Mouse (Mus musculus): ENCODE data around the gene Kdm5a. TPM values are rescaled to one million over a fixed set of nuclear protein-coding genes. Genes with fewer than 3 reads are reported as not detected.

Gene Kdm5a
- polyA plus RNA-seq, 1 experiment from 2014 or later, result 44.8 TPM

GRCm38 (mm10) chr6:120468259-120468658, 104.3 kb downstream of the Kdm5a start:
- H3K27me3 ChIP-seq (ENCODE audit: insufficient read depth, low read length), result peaks cover 20% of the 10 kb centered on the region
- H3K4me1 ChIP-seq (ENCODE audit: insufficient read depth, low read length), result peaks cover 13% of the 10 kb centered on the region
- H3K27ac ChIP-seq (ENCODE audit: low read length), result no peak overlapping the region
- no peaks in the 10 kb centered on the region for H3K36me3 ChIP-seq (ENCODE audit: insufficient read depth, low read length)
- ATAC-seq (ENCODE audit: low FRiP score, low TSS enrichment), result no peak
- no peak overlapping the region for H3K4me2 ChIP-seq (replicated peaks; ENCODE audit: low read depth, low read length)
- H3K9me3 ChIP-seq (ENCODE audit: low read length), result no peaks in the 10 kb centered on the region
- H3K9ac ChIP-seq (replicated peaks; ENCODE audit: low read length), result no peak overlapping the region
- no peak overlapping the region for H3K4me3 ChIP-seq (ENCODE audit: low read length)
- 90% methylated on average over 4 of the region's 4 CpGs for WGBS

DNA sequence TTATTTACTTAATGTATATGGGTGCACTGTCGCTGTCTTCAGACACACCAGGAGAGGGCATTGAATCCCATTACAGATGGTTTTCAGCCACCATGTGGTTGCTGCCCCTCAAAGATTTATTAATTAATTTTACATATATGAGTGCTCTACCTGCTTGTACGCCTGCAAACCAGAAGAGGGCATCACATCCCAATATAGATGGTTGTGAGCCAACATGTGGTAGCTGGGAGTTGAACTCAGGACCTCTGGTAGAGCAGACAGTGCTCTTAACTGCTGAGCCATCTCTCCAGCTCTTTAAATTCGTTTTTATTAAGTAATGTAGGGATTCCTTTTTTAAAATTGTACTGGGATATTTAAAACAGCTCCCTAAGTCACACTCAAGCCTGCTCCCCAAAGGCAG, 105.3 kb downstream of the Kdm5a start:
- ATAC-seq (ENCODE audit: low FRiP score, low TSS enrichment), result no peak
- Histone ChIP-seq H3K36me3 (ENCODE audit: insufficient read depth, low read length) (no peaks in the 10 kb centered on the region), H3K9ac (replicated peaks; ENCODE audit: low read length) (no peak overlapping the region), H3K4me1 (ENCODE audit: insufficient read depth, low read length) (peaks cover 3% of the 10 kb centered on the region; the same call in 1 of the 2 replicates), H3K9me3 (ENCODE audit: low read length) (no peaks in the 10 kb centered on the region), H3K4me3 (ENCODE audit: low read length) (no peak overlapping the region), H3K27me3 (ENCODE audit: insufficient read depth, low read length) (peaks cover 10% of the 10 kb centered on the region), H3K27ac (ENCODE audit: low read length) (no peak overlapping the region), H3K4me2 (replicated peaks; ENCODE audit: low read depth, low read length) (no peak overlapping the region)
- WGBS, result 73% methylated on average over 3 of the region's 3 CpGs

GRCm38 (mm10) chr6:120469770-120470169, 105.8 kb downstream of the Kdm5a start:
- Histone ChIP-seq H3K9me3 (ENCODE audit: low read length) (no peaks in the 10 kb centered on the region), H3K4me2 (replicated peaks; ENCODE audit: low read depth, low read length) (no peak overlapping the region), H3K4me3 (ENCODE audit: low read length) (no peak overlapping the region), H3K9ac (replicated peaks; ENCODE audit: low read length) (no peak overlapping the region), H3K4me1 (ENCODE audit: insufficient read depth, low read length) (peaks cover 3% of the 10 kb centered on the region; the same call in 1 of the 2 replicates), H3K27me3 (ENCODE audit: insufficient read depth, low read length) (peaks cover 6% of the 10 kb centered on the region; the same call in 1 of the 2 replicates), H3K36me3 (ENCODE audit: insufficient read depth, low read length) (no peaks in the 10 kb centered on the region), H3K27ac (ENCODE audit: low read length) (no peak overlapping the region)
- no peak for ATAC-seq (ENCODE audit: low FRiP score, low TSS enrichment)

- 0 out of 2 replicates have a peak, but pooled peaks cover under 1% of the 10 kb centered on the region for H3K27me3 ChIP-seq (ENCODE audit: insufficient read depth, low read length)
- no peak overlapping the region for H3K4me3 ChIP-seq (ENCODE audit: low read length)
- peaks cover 3% of the 10 kb centered on the region; the same call in 1 of the 2 replicates for H3K4me1 ChIP-seq (ENCODE audit: insufficient read depth, low read length)
- no peak for ATAC-seq (ENCODE audit: low FRiP score, low TSS enrichment)
- 86% methylated on average over 1 of the region's 1 CpGs for WGBS
- H3K27ac ChIP-seq (ENCODE audit: low read length), result no peak overlapping the region
- H3K9me3 ChIP-seq (ENCODE audit: low read length), result no peaks in the 10 kb centered on the region
- H3K36me3 ChIP-seq (ENCODE audit: insufficient read depth, low read length), result no peaks in the 10 kb centered on the region
- H3K4me2 ChIP-seq (replicated peaks; ENCODE audit: low read depth, low read length), result no peak overlapping the region
- no peak overlapping the region for H3K9ac ChIP-seq (replicated peaks; ENCODE audit: low read length)
These were observed 106.7 kb downstream of the Kdm5a start for GRCm38 (mm10) chr6:120470666-120471065.

DNA sequence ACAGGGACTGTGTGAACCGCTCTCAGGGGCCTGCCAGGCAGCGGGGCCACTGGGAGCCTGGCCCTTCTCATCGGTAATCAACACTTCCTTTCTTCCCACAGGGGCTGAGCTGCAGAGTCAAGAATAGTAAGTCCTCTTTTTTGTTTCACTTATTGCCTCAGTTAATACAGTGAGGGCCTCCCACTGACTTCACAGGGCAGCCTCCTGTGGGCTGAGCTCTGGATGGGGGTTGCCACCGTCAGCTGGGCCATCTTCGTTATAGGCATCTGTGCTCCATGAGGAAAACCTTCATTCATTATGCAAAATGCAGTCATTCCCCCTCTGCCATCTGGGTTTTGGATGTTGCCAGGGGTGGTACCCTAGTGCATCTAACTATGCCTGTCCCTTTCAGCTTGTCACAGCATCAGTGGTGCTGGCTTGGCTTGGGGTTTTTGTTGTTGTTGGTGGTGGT, 108.1 kb downstream of the Kdm5a start:
- no peak for ATAC-seq (ENCODE audit: low FRiP score, low TSS enrichment)
- Histone ChIP-seq H3K27ac (ENCODE audit: low read length) (no peak overlapping the region), H3K4me2 (replicated peaks; ENCODE audit: low read depth, low read length) (no peak overlapping the region), H3K36me3 (ENCODE audit: insufficient read depth, low read length) (no peaks in the 10 kb centered on the region), H3K4me3 (ENCODE audit: low read length) (no peak overlapping the region), H3K27me3 (ENCODE audit: insufficient read depth, low read length) (no peaks in the 10 kb centered on the region), H3K4me1 (ENCODE audit: insufficient read depth, low read length) (peaks cover 3% of the 10 kb centered on the region; the same call in 1 of the 2 replicates), H3K9ac (replicated peaks; ENCODE audit: low read length) (no peak overlapping the region), H3K9me3 (ENCODE audit: low read length) (no peaks in the 10 kb centered on the region)
- WGBS, result 27% methylated on average over 5 of the region's 5 CpGs

- no peaks in the 10 kb centered on the region for H3K36me3 ChIP-seq (ENCODE audit: insufficient read depth, low read length)
- WGBS, result 31% methylated on average over 8 of the region's 8 CpGs
These were observed 108.7 kb downstream of the Kdm5a start for GRCm38 (mm10) chr6:120472455-120473140.

GRCm38 (mm10) chr6:120473427-120473826, 109.5 kb downstream of the Kdm5a start:
- 50% methylated on average over 5 of the region's 5 CpGs for WGBS
- ATAC-seq (ENCODE audit: low FRiP score, low TSS enrichment), result peak; percentile 65; the same call in 1 of the 2 replicates
- H3K27ac ChIP-seq (ENCODE audit: low read length), result no peak overlapping the region
- H3K4me1 ChIP-seq (ENCODE audit: insufficient read depth, low read length), result peaks cover 3% of the 10 kb centered on the region; the same call in 1 of the 2 replicates
- H3K4me2 ChIP-seq (replicated peaks; ENCODE audit: low read depth, low read length), result no peak overlapping the region
- H3K4me3 ChIP-seq (ENCODE audit: low read length), result no peak overlapping the region
- H3K9me3 ChIP-seq (ENCODE audit: low read length), result no peaks in the 10 kb centered on the region
- no peaks in the 10 kb centered on the region for H3K27me3 ChIP-seq (ENCODE audit: insufficient read depth, low read length)
- no peak overlapping the region for H3K9ac ChIP-seq (replicated peaks; ENCODE audit: low read length)
- H3K36me3 ChIP-seq (ENCODE audit: insufficient read depth, low read length), result no peaks in the 10 kb centered on the region

More at GRCm38 (mm10) chr6:120472455-120473140, 108.7 kb downstream of the Kdm5a start:
- no peak for ATAC-seq (ENCODE audit: low FRiP score, low TSS enrichment)
- H3K9me3 ChIP-seq (ENCODE audit: low read length), result no peaks in the 10 kb centered on the region
- no peak overlapping the region for H3K9ac ChIP-seq (replicated peaks; ENCODE audit: low read length)
- no peak overlapping the region for H3K4me3 ChIP-seq (ENCODE audit: low read length)
- no peak overlapping the region for H3K4me2 ChIP-seq (replicated peaks; ENCODE audit: low read depth, low read length)
- H3K4me1 ChIP-seq (ENCODE audit: insufficient read depth, low read length), result peaks cover 3% of the 10 kb centered on the region; the same call in 1 of the 2 replicates
- H3K27ac ChIP-seq (ENCODE audit: low read length), result no peak overlapping the region
- H3K27me3 ChIP-seq (ENCODE audit: insufficient read depth, low read length), result no peaks in the 10 kb centered on the region

GRCm38 (mm10) chr6:120475288-120475687, 111.4 kb downstream of the Kdm5a start:
- H3K27me3 ChIP-seq (ENCODE audit: insufficient read depth, low read length), result no peaks in the 10 kb centered on the region
- no peaks in the 10 kb centered on the region for H3K36me3 ChIP-seq (ENCODE audit: insufficient read depth, low read length)
- H3K4me1 ChIP-seq (ENCODE audit: insufficient read depth, low read length), result no peaks in the 10 kb centered on the region
- H3K27ac ChIP-seq (ENCODE audit: low read length), result no peak overlapping the region
- H3K9me3 ChIP-seq (ENCODE audit: low read length), result no peaks in the 10 kb centered on the region
- no peak for ATAC-seq (ENCODE audit: low FRiP score, low TSS enrichment)
- H3K9ac ChIP-seq (replicated peaks; ENCODE audit: low read length), result no peak overlapping the region
- no peak overlapping the region for H3K4me2 ChIP-seq (replicated peaks; ENCODE audit: low read depth, low read length)
- no peak overlapping the region for H3K4me3 ChIP-seq (ENCODE audit: low read length)
- WGBS, result 65% methylated on average over 8 of the region's 8 CpGs

DNA sequence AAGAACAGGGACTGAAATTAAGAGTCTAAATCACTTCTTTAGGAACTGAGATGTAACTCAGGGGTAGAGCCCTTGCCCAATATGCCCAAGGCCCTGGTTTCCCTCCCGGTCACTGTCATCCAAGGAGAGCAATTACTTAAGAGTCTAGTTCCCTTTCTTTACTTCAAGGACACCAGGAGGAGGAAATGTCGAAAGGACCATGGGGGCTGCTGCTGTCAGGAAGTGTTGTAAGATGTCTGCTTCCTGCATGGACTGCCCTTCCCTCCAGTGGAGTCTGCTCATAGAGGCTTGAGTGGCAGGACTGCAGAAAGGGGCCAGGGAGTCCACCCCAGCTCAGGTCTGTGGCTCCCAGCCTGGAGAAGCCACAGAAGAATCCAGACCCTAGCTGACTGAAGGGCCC, 115.4 kb downstream of the Kdm5a start:
- Histone ChIP-seq H3K4me3 (ENCODE audit: low read length) (no peak overlapping the region), H3K9me3 (ENCODE audit: low read length) (no peaks in the 10 kb centered on the region), H3K27me3 (ENCODE audit: insufficient read depth, low read length) (no peaks in the 10 kb centered on the region), H3K4me1 (ENCODE audit: insufficient read depth, low read length) (peaks cover 6% of the 10 kb centered on the region; the same call in 1 of the 2 replicates), H3K4me2 (replicated peaks; ENCODE audit: low read depth, low read length) (no peak overlapping the region), H3K27ac (ENCODE audit: low read length) (no peak overlapping the region), H3K36me3 (ENCODE audit: insufficient read depth, low read length) (peaks cover 7% of the 10 kb centered on the region; the same call in 1 of the 2 replicates), H3K9ac (replicated peaks; ENCODE audit: low read length) (no peak overlapping the region)
- ATAC-seq (ENCODE audit: low FRiP score, low TSS enrichment), result no peak
- WGBS, result 80% methylated on average over 2 of the region's 2 CpGs

DNA sequence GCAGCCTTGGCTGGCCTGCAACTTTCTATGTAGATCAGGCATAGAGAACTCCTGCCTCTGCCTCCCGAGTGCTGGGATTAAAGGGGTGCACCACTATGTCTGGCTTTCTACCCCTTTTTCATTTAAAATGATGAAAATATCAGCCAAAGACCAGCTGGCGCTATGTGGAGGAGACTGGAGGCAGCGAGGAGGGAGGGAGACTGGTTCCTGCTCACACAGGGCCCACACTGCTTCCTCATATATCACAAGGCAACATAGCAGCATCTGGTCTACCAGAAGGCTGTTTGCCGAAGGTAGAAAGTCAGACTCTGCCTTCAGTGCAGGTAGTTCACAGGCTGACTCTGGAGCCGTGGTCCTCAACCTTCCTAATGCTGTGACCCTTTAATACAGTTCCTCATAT, 116.4 kb downstream of the Kdm5a start:
- no peak for ATAC-seq (ENCODE audit: low FRiP score, low TSS enrichment)
- H3K27me3 ChIP-seq (ENCODE audit: insufficient read depth, low read length), result no peaks in the 10 kb centered on the region
- WGBS, result 92% methylated on average over 5 of the region's 5 CpGs
- H3K4me3 ChIP-seq (ENCODE audit: low read length), result no peak overlapping the region
- H3K9ac ChIP-seq (replicated peaks; ENCODE audit: low read length), result no peak overlapping the region
- H3K27ac ChIP-seq (ENCODE audit: low read length), result no peak overlapping the region
- H3K4me2 ChIP-seq (replicated peaks; ENCODE audit: low read depth, low read length), result no peak overlapping the region
- H3K36me3 ChIP-seq (ENCODE audit: insufficient read depth, low read length), result peaks cover 7% of the 10 kb centered on the region; the same call in 1 of the 2 replicates
- H3K9me3 ChIP-seq (ENCODE audit: low read length), result no peaks in the 10 kb centered on the region
- H3K4me1 ChIP-seq (ENCODE audit: insufficient read depth, low read length), result peaks cover 6% of the 10 kb centered on the region; the same call in 1 of the 2 replicates
